Mouse (Mus musculus) stomach, embryonic 16.5 days (tissue): Measurements from ENCODE around the gene N6amt1. TPM values are rescaled to one million over a fixed set of nuclear protein-coding genes. Genes with fewer than 3 reads are reported as not detected.

Experiments
- ATAC-seq: fragments of 200-750 bp; cut with Nextera tagmentation; 2 replicates; pipeline ENCODE4 v1.8.0; 2017; ENCODE audit warnings: moderate number of reproducible peaks, moderate TSS enrichment; ENCODE audit not compliant: insufficient read depth, low FRiP score
- H3K27ac ChIP-seq: fragments of 300-500 bp; sonication (generic); 2 replicates; pipeline ENCODE4 v1.5.1; 2014; ENCODE audit warnings: low read length
- H3K27me3 ChIP-seq: fragments of 300-500 bp; sonication (generic); 2 replicates; pipeline ENCODE4 v1.6.1; 2014; ENCODE audit warnings: low read length, control low read depth, mixed read lengths; ENCODE audit not compliant: control insufficient read depth, insufficient read depth
- H3K36me3 ChIP-seq: fragments of 300-500 bp; sonication (generic); 2 replicates; pipeline ENCODE4 v1.6.1; 2014; ENCODE audit warnings: low read length; ENCODE audit not compliant: control insufficient read depth, insufficient read depth
- H3K4me1 ChIP-seq: fragments of 300-500 bp; sonication (generic); 2 replicates; pipeline ENCODE4 v1.6.1; 2014; ENCODE audit warnings: low read length, control low read depth, mixed read lengths; ENCODE audit not compliant: control insufficient read depth, insufficient read depth
- H3K4me2 ChIP-seq: fragments of 300-500 bp; sonication (generic); 2 replicates; pipeline ENCODE4 v1.6.1; 2014; ENCODE audit warnings: low read depth, low read length, mixed read lengths
- H3K4me3 ChIP-seq: fragments of 300-500 bp; sonication (generic); replicated peaks from 2 replicates; pipeline ENCODE4 v1.5.1; 2014; ENCODE audit warnings: mild to moderate bottlenecking, low read length
- H3K9ac ChIP-seq: fragments of 300-500 bp; sonication (generic); 2 replicates; pipeline ENCODE4 v1.6.1; 2014; ENCODE audit warnings: low read length
- H3K9me3 ChIP-seq: fragments of 300-500 bp; sonication (generic); replicated peaks from 2 replicates; pipeline ENCODE4 v1.6.1; 2016; ENCODE audit warnings: low read length, control low read depth; ENCODE audit not compliant: control insufficient read depth
- WGBS: fragments of 180-500 bp; shearing (Covaris S2); extraction: QIAGEN DNeasy Blood & Tissue Kit; methylation state at CpG from one replicate; pipeline ENCODE4 v1.1.7; 2014; 5-methylcytosine and 5-hydroxymethylcytosine counted together
- polyA plus RNA-seq: library from polyadenylated mRNA; unstranded; fragments of >200 nt; fragmentation: Nextera tagmentation; extraction: Ambion mirVana; gene quantifications from 2 replicates; pipeline ENCODE4 v1.2.1, GENCODE M21; 2015

N6amt1 gene
- polyA plus RNA-seq, result 19.2 and 19.9 TPM in 2 replicates

- H3K27ac ChIP-seq, result peak within 1 kb of the TSS; percentile 88
- peak; percentile 98 for ATAC-seq
- H3K4me1 ChIP-seq, result no peaks in the 10 kb centered on the region
- H3K27me3 ChIP-seq, result no peaks in the 10 kb centered on the region
- peak within 1 kb of the TSS; percentile 84 for H3K9ac ChIP-seq
- no peaks in the 10 kb centered on the region for H3K36me3 ChIP-seq
- H3K9me3 ChIP-seq, result no peaks in the 10 kb centered on the region
- H3K4me3 ChIP-seq, result peak within 1 kb of the TSS; percentile 64
- peak within 1 kb of the TSS; percentile 61 for H3K4me2 ChIP-seq
- WGBS, result under 1% methylated on average over 48 of the region's 48 CpGs
Observed at GRCm38 (mm10) chr16:87354075-87354583, at the start of gene N6amt1. Gene N6amt1, plus strand, starts transcription at chr16:87354185.

- 76% methylated on average over 11 of the region's 11 CpGs for WGBS
- no peak overlapping the region for H3K27ac ChIP-seq
- no peaks in the 10 kb centered on the region for H3K4me1 ChIP-seq
- no peak for ATAC-seq
- no peaks in the 10 kb centered on the region for H3K27me3 ChIP-seq
- H3K9ac ChIP-seq, result no peak overlapping the region
- no peak overlapping the region for H3K4me3 ChIP-seq
- H3K4me2 ChIP-seq, result no peak overlapping the region
- no peaks in the 10 kb centered on the region for H3K36me3 ChIP-seq
- no peaks in the 10 kb centered on the region for H3K9me3 ChIP-seq
Observed at GRCm38 (mm10) chr16:87305251-87306011, 48.6 kb upstream of the N6amt1 start.

GRCm38 (mm10) chr16:87307109-87307735, 46.8 kb upstream of the N6amt1 start:
- peak; percentile 80 for ATAC-seq
- Histone ChIP-seq H3K4me3 (0 out of 2 replicates have a peak overlapping the region, but pooled peaks have one; percentile 4), H3K4me2 (peak overlapping the region; percentile 25; the same call in 1 of the 2 replicates), H3K9me3 (no peaks in the 10 kb centered on the region), H3K4me1 (no peaks in the 10 kb centered on the region), H3K9ac (no peak overlapping the region), H3K27me3 (no peaks in the 10 kb centered on the region), H3K27ac (peak overlapping the region; percentile 70), H3K36me3 (no peaks in the 10 kb centered on the region)
- 26% methylated on average over 10 of the region's 10 CpGs for WGBS

- 86% methylated on average over 4 of the region's 4 CpGs for WGBS
- Histone ChIP-seq H3K9ac (no peak overlapping the region), H3K27ac (no peak overlapping the region; the same call in 1 of the 2 replicates), H3K36me3 (no peaks in the 10 kb centered on the region), H3K27me3 (no peaks in the 10 kb centered on the region), H3K4me3 (no peak overlapping the region), H3K4me2 (no peak overlapping the region), H3K9me3 (no peaks in the 10 kb centered on the region), H3K4me1 (no peaks in the 10 kb centered on the region)
- no peak for ATAC-seq
Observed at GRCm38 (mm10) chr16:87310659-87311058, 43.3 kb upstream of the N6amt1 start.

- no peak overlapping the region for H3K9ac ChIP-seq
Observed at GRCm38 (mm10) chr16:87318200-87318811, 35.7 kb upstream of the N6amt1 start.

GRCm38 (mm10) chr16:87318998-87319397, 35.0 kb upstream of the N6amt1 start:
- H3K36me3 ChIP-seq, result no peaks in the 10 kb centered on the region
- H3K4me1 ChIP-seq, result no peaks in the 10 kb centered on the region
- WGBS, result 77% methylated on average over 5 of the region's 5 CpGs
- H3K27ac ChIP-seq, result no peak overlapping the region
- no peak overlapping the region for H3K9ac ChIP-seq
- H3K9me3 ChIP-seq, result no peaks in the 10 kb centered on the region
- no peak overlapping the region for H3K4me2 ChIP-seq
- ATAC-seq, result no peak
- no peaks in the 10 kb centered on the region for H3K27me3 ChIP-seq
- no peak overlapping the region for H3K4me3 ChIP-seq

More at GRCm38 (mm10) chr16:87318200-87318811, 35.7 kb upstream of the N6amt1 start:
- no peaks in the 10 kb centered on the region for H3K9me3 ChIP-seq
- H3K27ac ChIP-seq, result no peak overlapping the region
- H3K4me2 ChIP-seq, result no peak overlapping the region
- no peaks in the 10 kb centered on the region for H3K27me3 ChIP-seq
- no peak for ATAC-seq
- H3K4me3 ChIP-seq, result no peak overlapping the region
- no peaks in the 10 kb centered on the region for H3K36me3 ChIP-seq
- no peaks in the 10 kb centered on the region for H3K4me1 ChIP-seq
- 67% methylated on average over 5 of the region's 5 CpGs for WGBS

- no peaks in the 10 kb centered on the region for H3K9me3 ChIP-seq
- H3K4me1 ChIP-seq, result no peaks in the 10 kb centered on the region
- ATAC-seq, result no peak
- 51% methylated on average over 5 of the region's 5 CpGs for WGBS
- H3K27me3 ChIP-seq, result no peaks in the 10 kb centered on the region
- no peaks in the 10 kb centered on the region for H3K36me3 ChIP-seq
- H3K9ac ChIP-seq, result no peak overlapping the region
- no peak overlapping the region for H3K27ac ChIP-seq
- H3K4me3 ChIP-seq, result no peak overlapping the region
- H3K4me2 ChIP-seq, result no peak overlapping the region
Observed at GRCm38 (mm10) chr16:87319541-87320251, 34.3 kb upstream of the N6amt1 start.

GRCm38 (mm10) chr16:87320252-87320555, 33.8 kb upstream of the N6amt1 start:
- no peaks in the 10 kb centered on the region for H3K27me3 ChIP-seq
- no peak overlapping the region for H3K4me3 ChIP-seq
- no peak overlapping the region for H3K4me2 ChIP-seq
- no peaks in the 10 kb centered on the region for H3K9me3 ChIP-seq
- H3K36me3 ChIP-seq, result no peaks in the 10 kb centered on the region
- no peaks in the 10 kb centered on the region for H3K4me1 ChIP-seq
- no peak overlapping the region for H3K9ac ChIP-seq
- no peak overlapping the region for H3K27ac ChIP-seq
- WGBS, result 65% methylated on average over 2 of the region's 2 CpGs
- ATAC-seq, result no peak
